Mouse (Mus musculus) telencephalon, adult 2 months (tissue): ENCODE measurements around the gene Churc1.

Source experiments
- DNase-seq: peaks from one replicate; pipeline ENCODE4 v3.0.0-alpha.2; 2011; ENCODE audit warnings: low read depth, low spot score

Gene Churc1

GRCm38 (mm10) chr12:76795350-76795749 is 30.0 kb downstream of the Churc1 start, which contains the start of gene Gpx2:
Gene Gpx2, minus strand, starts transcription at chr12:76795554.
- no peak for DNase-seq

GRCm38 (mm10) chr12:76796938-76797539 is 31.7 kb downstream of the Churc1 start:
- no peak for DNase-seq

GRCm38 (mm10) chr12:76798008-76798720 is 32.8 kb downstream of the Churc1 start:
- DNase-seq, result no peak

DNA sequence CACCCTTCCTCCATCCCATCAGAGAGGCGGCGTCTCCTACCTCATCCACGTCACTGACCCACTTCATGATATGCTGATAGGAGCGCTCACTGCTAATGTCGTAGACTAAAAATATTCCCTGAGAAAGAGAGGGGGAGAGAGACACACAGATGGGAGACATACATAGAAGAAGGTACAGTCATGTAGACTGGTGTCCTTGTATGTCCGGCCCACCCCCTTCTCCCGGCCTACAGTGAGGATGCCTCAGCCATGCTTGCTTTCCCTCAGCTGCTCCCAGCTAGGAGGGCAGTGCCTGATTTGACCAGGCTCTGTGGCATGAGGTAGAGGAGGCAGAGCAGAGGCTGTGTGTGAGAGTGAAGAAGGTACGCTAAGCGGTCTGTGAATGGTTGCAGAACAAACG is 37.7 kb downstream of the Churc1 start:
- peak; percentile 68 for DNase-seq

- no peak for DNase-seq
Measured at GRCm38 (mm10) chr12:76803700-76804252, 38.4 kb downstream of the Churc1 start.

- no peak for DNase-seq
Measured at GRCm38 (mm10) chr12:76805056-76805811, 39.9 kb downstream of the Churc1 start.

GRCm38 (mm10) chr12:76807796-76808195 is 42.5 kb downstream of the Churc1 start:
- peak; percentile 83 for DNase-seq

- no peak for DNase-seq
Measured at GRCm38 (mm10) chr12:76810491-76810890, 45.2 kb downstream of the Churc1 start.

DNA sequence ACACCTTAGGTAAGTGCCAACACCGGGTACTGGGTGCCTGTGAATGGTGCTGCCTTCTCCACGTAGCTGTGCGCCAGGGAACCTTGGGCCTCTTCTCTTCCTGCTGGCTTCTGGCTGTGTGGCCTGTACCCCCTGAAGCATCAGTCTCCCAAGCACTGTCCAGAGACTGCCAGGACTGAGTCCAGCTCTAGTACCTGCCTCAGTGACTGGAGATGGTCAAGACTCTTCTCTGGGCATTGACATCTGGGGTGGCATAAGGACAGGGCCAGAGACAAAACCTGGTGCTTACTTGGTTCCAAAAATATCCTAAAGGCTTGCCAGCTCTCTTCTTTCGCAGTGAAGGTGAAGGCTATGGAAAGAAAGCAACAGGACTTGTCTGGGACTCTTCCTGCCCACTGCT is 45.7 kb downstream of the Churc1 start:
- no peak for DNase-seq

DNA sequence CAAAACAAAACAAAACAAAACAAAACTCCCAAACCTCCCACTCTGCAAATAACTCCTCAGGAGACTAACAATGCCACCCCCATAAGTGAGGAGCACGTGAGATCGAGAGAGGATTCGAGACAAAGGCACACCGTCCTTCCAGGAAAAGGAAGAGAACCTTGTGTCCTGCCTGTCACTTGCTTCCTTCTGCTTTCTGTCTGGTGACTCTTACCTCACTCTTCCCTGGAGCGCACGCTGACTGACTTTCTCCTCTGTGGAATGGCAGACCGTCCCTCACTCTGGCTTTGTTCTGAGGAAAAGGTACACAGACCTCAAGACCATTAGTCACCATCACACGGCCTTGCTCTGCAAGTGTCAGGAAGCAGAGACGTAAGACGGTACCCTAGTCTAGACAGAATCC is 48.2 kb downstream of the Churc1 start:
- DNase-seq, result no peak

DNA sequence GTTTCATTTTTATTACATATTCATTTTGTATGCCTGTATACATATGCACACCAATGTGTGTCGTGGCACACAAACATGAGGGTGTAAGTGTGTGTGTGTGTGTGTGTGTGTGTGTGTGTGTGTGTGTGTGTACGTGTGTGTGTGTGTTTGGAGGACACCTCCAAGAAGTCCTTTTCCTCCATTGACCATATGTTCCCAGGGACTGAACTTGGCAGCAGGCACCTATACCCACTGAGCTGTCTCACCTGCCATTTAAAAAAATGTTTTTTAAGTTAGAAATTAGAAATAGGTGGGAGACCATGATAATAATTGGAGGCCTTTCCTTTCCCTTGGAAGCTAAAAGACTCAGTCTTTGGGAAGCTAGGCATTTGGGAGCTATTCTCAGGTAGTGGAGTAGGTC is 48.8 kb downstream of the Churc1 start:
- DNase-seq, result no peak

DNA sequence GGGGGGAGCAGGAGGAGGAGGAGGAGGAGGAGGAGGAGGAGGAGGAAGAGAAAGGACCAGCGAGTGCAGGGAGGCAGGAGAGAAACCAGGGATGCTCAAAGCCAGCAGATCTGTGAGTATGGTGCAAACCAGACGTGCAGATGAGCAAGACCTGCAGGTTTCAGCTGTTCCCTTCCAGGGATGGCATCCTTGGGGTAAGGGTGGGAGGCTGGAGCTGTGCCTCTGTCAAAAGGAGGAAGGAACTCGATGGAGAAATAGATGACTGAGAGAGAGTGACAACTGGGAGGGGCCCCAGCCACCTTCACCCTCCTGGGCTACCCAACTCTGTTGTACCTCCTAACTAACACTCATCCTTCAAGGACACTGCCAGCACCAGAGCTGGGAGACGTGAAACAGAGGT is 51.4 kb downstream of the Churc1 start:
- DNase-seq, result no peak

GRCm38 (mm10) chr12:76817176-76817575 is 51.8 kb downstream of the Churc1 start:
- no peak for DNase-seq

GRCm38 (mm10) chr12:76818120-76818519 is 52.8 kb downstream of the Churc1 start:
- DNase-seq, result no peak

GRCm38 (mm10) chr12:76818908-76819307 is 53.6 kb downstream of the Churc1 start:
- DNase-seq, result peak; percentile 84

DNA sequence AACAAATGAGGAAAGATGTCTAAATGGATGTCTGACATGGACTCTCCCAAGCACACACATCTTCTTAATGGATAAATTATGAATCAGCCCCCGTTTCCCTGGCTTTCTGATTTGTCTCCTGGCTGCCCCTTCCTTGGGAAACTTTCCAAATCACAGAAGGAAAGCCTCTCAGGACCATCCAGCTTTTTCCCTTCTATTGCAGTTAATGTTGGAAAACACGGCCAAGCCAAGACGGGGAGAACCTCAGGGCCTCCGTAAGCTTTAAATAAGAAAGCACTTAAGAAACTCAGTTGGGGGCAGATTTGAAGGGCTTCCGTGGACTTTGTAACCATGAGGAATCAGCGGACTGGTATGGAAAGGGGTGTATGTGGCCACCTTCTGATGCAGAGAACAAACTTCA is 54.5 kb downstream of the Churc1 start:
- no peak for DNase-seq

DNA sequence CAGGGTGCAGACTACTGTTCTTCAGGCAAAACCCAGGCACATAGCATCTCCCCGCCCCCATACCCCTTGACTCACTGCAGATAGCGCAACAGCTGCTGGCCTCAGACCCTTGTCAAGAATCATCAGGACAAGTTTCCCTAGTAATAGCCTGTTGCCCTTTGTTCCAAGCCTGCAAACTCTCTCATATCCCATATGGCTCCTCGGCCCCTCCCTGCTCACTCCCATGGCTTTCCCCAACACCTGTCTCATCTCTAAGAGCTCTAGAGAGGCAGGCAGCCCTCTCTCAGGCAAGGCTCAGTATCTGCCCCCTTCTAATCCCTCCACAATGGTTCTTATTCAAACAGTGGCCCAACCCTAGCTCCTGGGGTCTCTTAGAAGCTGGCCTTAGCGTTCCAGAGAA is 55.3 kb downstream of the Churc1 start:
- DNase-seq, result no peak

DNA sequence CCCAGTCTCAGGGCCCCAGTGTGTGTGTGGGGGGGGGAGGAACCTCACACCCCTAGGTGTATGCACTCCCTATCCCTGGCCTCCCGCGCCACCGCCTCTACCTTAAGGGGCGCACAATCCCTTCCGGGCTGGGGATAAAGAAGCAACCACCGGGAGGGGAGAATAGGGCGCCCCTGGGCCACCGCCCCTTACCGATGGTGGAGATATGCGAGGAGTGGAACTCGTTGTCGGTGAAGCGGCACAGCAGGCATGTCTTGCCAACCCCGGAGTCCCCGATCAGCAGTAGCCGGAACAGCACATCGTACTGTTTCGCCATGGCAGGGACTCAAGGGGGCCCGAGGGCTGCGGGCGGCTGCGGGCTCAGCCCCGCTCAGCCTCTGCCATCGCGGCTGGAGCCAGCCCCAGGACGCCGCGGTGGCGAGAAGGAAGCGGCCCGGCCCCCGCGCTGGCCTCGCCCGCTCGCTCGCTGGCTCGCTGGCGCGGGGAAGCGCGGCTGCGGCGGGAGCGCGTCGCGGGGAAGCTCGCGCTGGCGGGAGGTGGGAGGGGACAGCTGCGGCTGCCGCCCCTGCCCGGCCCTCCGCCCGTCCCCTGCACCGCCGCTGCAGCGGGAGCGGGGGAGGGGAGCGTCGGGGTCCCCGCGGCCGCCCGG is 56.8 kb downstream of the Churc1 start:
- DNase-seq, result no peak

DNA sequence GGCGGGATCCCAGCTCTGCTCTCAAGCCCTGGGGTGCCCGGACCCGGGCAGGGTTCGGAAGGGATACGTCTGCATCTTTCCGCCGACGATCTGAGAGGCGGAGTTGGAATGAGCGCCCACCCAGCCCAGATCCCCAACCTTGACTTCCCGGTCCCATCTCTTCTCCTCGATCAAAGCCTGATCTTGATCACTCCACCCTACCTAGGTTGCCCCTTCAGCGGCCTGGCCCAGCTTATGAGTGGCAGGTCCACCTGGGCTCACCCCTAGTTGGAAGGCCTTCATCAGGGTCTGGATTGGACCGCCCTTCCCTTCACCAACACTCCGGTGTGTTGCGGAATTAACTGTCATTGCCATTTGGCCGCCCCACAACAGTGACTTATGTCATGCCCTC is 57.3 kb downstream of the Churc1 start, which contains the start of gene Rab15:
Gene Rab15 (minus strand): TSS at position 258 of the 391 bp plus-strand sequence.
- DNase-seq, result no peak

GRCm38 (mm10) chr12:76825283-76825682 is 59.9 kb downstream of the Churc1 start:
- DNase-seq, result no peak

DNA sequence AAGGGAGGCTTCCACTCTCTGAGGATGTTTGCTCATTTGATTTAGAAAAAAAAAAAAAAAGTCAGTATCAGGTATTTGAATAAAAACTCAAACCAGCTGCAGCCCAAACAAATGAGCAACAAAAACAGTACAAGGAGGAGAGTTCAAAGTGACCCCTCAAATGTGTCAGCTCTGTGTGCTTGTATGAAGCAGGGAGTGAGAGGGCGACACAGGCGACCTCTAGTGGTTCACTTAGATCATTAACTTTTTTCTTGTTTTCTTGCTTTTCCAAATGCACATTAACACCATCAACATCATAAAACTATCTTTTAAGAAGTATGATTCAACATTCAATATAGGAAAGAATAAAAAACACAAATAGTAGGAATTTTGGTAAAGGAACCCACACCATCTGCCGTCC is 67.4 kb downstream of the Churc1 start:
- DNase-seq, result no peak
